Comparison of ENCODE assay signal across 8 mouse cellular contexts in the genomic region with DNA sequence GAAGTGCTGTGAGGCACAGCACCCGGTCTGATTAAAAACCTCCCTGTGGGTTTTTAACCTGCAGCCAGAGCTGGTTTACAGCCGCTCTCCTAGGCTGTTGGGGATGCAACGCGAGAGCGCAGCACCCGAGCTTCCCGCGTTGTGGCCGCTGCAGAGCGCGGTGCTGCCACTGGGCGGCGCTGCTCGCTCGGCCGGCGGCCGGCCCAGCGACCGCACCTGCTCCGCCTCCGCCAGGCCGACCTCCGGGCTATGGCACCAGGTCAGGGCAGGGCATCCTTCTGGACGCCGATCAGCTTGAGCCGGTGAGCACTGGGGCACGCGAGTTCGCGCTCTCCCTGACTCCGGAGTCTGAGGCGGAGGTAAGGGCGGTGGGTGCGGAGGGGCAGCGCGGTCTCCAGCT. TPM values are rescaled to one million over a fixed set of nuclear protein-coding genes. Genes with fewer than 3 reads are reported as not detected.
A peak's percentile ranks its signal among the peaks of the same experiment; 100 is the strongest.
DNase-seq lines count a peak whose midpoint lies in the region; ATAC-seq lines count a peak whose summit lies in the region.

No protein-coding gene starts in this region.

- no peak overlapping the region for H3K27ac ChIP-seq in embryonic facial prominence, embryonic 12.5 days

- H3K9ac ChIP-seq in embryonic facial prominence, embryonic 12.5 days = peak overlapping the region; percentile 44; the same call in 1 of the 2 replicates

- WGBS in embryonic facial prominence, embryonic 12.5 days = under 1% methylated on average over 37 of the region's 37 CpGs

- H3K9me3 ChIP-seq in embryonic facial prominence, embryonic 12.5 days = no peaks in the 10 kb centered on the region

- peaks cover 29% of the 10 kb centered on the region for H3K4me1 ChIP-seq in embryonic facial prominence, embryonic 12.5 days

- DNase-seq in CD8-positive naive resting alpha-beta T cell, adult 2 months (ENCODE audit: low read depth in 2 of 2, low spot score in 2 of 2) = peak; percentile 47
- DNase-seq in adrenal gland, postnatal 14 days = peak; percentile 81
- DNase-seq in heart, postnatal 36 days = peak; percentile 45 to 65
- DNase-seq in layer of hippocampus, postnatal 25 days (ENCODE audit: extremely low spot score in 1 of 2, low spot score in 1 of 2) = peak; percentile 62 to 63
- DNase-seq in lung, postnatal 14 days = peak; percentile 57
- peak; percentile 56 to 68 for DNase-seq in right cerebral cortex, adult 2 months (ENCODE audit: low spot score in 2 of 2)
- DNase-seq in adipocyte (ENCODE audit: low spot score) = no peak

- 0 out of 2 replicates have a peak, but pooled peaks cover 7% of the 10 kb centered on the region for H3K27me3 ChIP-seq in embryonic facial prominence, embryonic 12.5 days

- H3K4me2 ChIP-seq in embryonic facial prominence, embryonic 12.5 days (replicated peaks) = peak overlapping the region; percentile 78

- intact Hi-C loops in heart, postnatal 36 days (cut with DNase I) = loop anchor here (5.0 kb wide), 1 partner anchor 330 kb away; no protein-coding TSS in a partner anchor

- no peaks in the 10 kb centered on the region for H3K36me3 ChIP-seq in embryonic facial prominence, embryonic 12.5 days

- H3K4me3 ChIP-seq in embryonic facial prominence, embryonic 12.5 days = peak overlapping the region; percentile 40

- no peak; the same call in 1 of the 2 replicates for ATAC-seq in embryonic facial prominence, embryonic 12.5 days (ENCODE audit: insufficient number of reproducible peaks, insufficient read depth, low FRiP score, low TSS enrichment)

RNA-seq across cellular contexts. Expression of gene Pard6b, which starts 36.3 kb away (rescaled TPM):
- total RNA-seq in adrenal gland, postnatal 14 days (2021) = 1.7 and 1.9 TPM in 2 replicates
- 6.0 and 6.6 TPM in 2 replicates for polyA plus RNA-seq in embryonic facial prominence, embryonic 12.5 days (2016; fragmentation: Nextera tagmentation; extraction: Ambion mirVana)
- 1 to 10 TPM; 2.7 to 3.1 TPM for total RNA-seq in heart, postnatal 36 days (2021)
- 1 to 10 TPM; 4.2 TPM for total RNA-seq in layer of hippocampus, postnatal 25 days (2021)
